Mouse (Mus musculus): ENCODE measurements around the gene Vmn2r100. TPM values are rescaled to one million over a fixed set of nuclear protein-coding genes. Genes with fewer than 3 reads are reported as not detected.

Gene Vmn2r100
- polyA plus RNA-seq (2016; fragmentation: Nextera tagmentation; extraction: Ambion mirVana) = not detected in 2 replicates

DNA sequence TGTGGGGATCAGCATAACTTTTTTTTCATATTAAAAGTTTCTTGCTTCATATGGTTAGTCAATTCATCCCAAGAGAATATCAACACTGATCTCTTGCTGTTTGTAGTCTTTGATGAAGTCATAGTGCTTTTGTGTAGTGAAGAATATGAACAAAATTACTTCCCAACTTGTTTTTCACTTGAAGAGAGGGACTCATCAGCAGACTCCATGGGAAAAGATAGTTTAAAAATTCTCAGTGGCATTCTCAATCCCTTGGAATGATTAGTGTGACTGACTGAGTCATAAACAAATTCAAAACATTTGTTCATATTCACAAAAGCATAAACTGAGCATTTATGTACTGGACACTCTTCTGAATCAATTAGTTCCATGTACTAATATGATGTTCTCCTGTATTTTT, at the start of gene Vmn2r100:
Gene Vmn2r100 (plus strand): TSS at position 301 of the 400 bp plus-strand sequence.
- H3K4me2 ChIP-seq = no peak within 1 kb of the TSS
- H3K4me1 ChIP-seq (replicated peaks) = no peaks in the 10 kb centered on the region
- no peak for ATAC-seq (ENCODE audit: insufficient number of reproducible peaks, low FRiP score)
- H3K27ac ChIP-seq (ENCODE audit: poor library complexity, severe bottlenecking) = no peak within 1 kb of the TSS
- no peaks in the 10 kb centered on the region for H3K27me3 ChIP-seq (replicated peaks)
- H3K4me3 ChIP-seq = no peak within 1 kb of the TSS
- H3K9me3 ChIP-seq (replicated peaks) = no peaks in the 10 kb centered on the region
- no peaks in the 10 kb centered on the region for H3K36me3 ChIP-seq
- no peak within 1 kb of the TSS for H3K9ac ChIP-seq

DNA sequence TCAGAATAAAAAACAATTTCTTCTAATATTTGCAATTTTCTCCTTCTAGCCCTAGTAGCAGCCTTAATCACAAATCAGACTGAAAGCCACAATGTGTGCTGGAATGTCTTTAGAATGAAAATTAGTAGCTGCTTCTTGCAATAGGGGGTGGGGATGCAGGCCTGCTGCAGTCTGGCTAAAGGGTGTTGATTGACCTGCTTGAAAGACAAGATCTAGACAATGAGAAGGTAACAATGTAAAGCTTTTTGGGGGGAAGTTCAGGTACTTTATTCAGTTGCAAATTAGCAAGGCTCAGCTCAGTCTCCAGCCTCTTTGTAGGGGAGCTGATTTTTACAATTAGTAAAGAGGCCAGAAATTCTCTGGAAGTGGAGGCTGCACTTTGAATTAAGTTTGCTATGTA, 21.7 kb upstream of the Vmn2r100 start:
- H3K36me3 ChIP-seq = no peaks in the 10 kb centered on the region
- H3K27me3 ChIP-seq (replicated peaks) = no peaks in the 10 kb centered on the region
- no peak overlapping the region for H3K9ac ChIP-seq
- no peak for ATAC-seq (ENCODE audit: insufficient number of reproducible peaks, low FRiP score)
- peaks cover 27% of the 10 kb centered on the region for H3K9me3 ChIP-seq (replicated peaks)
- no peaks in the 10 kb centered on the region for H3K4me1 ChIP-seq (replicated peaks)
- H3K4me3 ChIP-seq = no peak overlapping the region
- no peak overlapping the region for H3K27ac ChIP-seq (ENCODE audit: poor library complexity, severe bottlenecking)
- H3K4me2 ChIP-seq = no peak overlapping the region

DNA sequence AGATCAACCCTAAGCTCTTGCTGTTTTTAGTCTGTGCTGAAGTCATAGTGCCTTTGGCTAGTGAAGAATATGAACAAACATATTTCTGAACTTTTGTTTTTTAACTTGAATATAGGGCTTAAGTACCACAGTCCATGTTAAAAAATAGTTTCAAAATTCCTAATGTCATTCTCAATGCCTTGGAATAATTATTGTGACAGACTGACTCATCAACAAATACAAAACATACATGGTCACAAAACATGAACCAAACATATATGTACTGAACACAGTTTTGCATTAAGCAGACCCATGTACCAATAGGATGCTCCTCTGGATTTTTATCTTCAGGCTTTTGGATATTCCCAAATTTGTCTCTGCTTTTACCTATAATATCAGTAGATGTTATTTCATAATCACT, 72.4 kb downstream of the Vmn2r100 start, which contains the start of gene Vmn2r101:
Gene Vmn2r101 (plus strand): TSS at position 301 of the 400 bp plus-strand sequence.
- H3K27ac ChIP-seq (ENCODE audit: poor library complexity, severe bottlenecking) = no peak within 1 kb of the TSS
- H3K9me3 ChIP-seq (replicated peaks) = peaks cover 5% of the 10 kb centered on the region; the same call in 1 of the 2 replicates
- H3K4me2 ChIP-seq = no peak within 1 kb of the TSS
- H3K4me3 ChIP-seq = no peak within 1 kb of the TSS
- ATAC-seq (ENCODE audit: insufficient number of reproducible peaks, low FRiP score) = no peak
- H3K36me3 ChIP-seq = no peaks in the 10 kb centered on the region
- no peak within 1 kb of the TSS for H3K9ac ChIP-seq
- H3K4me1 ChIP-seq (replicated peaks) = no peaks in the 10 kb centered on the region
- no peaks in the 10 kb centered on the region for H3K27me3 ChIP-seq (replicated peaks)

Other genes starting within 250 kb of the Vmn2r100 start
- gene Vmn2r99, start 142.8 kb upstream of the Vmn2r100 start, polyA plus RNA-seq (2016; fragmentation: Nextera tagmentation; extraction: Ambion mirVana) = not detected in 2 replicates
- gene Vmn2r101, start 72.5 kb downstream of the Vmn2r100 start, polyA plus RNA-seq (2016; fragmentation: Nextera tagmentation; extraction: Ambion mirVana) = not detected in 2 replicates
- gene Vmn2r102, start 155.6 kb downstream of the Vmn2r100 start, polyA plus RNA-seq (2016; fragmentation: Nextera tagmentation; extraction: Ambion mirVana) = not detected in 2 replicates

All from heart, embryonic 12.5 days (tissue).